Mouse (Mus musculus) thymus, adult 2 months (tissue): Measurements from ENCODE around the gene Fam160b1. TPM values are rescaled to one million over a fixed set of nuclear protein-coding genes. Genes with fewer than 3 reads are reported as not detected.

ENCODE experiments used
- DNase-seq: peaks from one replicate; pipeline ENCODE4 v3.0.0; 2021
- H3K27ac ChIP-seq: fragments of 200-500 bp; 2 replicates; pipeline ENCODE4 v1.5.1; 2012; ENCODE audit warnings: low read length, control low read depth; ENCODE audit not compliant: control insufficient read depth, insufficient read depth
- H3K27me3 ChIP-seq: fragments of 200-500 bp; 2 replicates; pipeline ENCODE4 v1.6.1; 2012; ENCODE audit warnings: mild to moderate bottlenecking, low read length, moderate library complexity, mixed read lengths; ENCODE audit not compliant: control insufficient read depth, insufficient read depth
- H3K36me3 ChIP-seq: fragments of 200-500 bp; 2 replicates; pipeline ENCODE4 v1.6.1; 2012; ENCODE audit warnings: mild to moderate bottlenecking, low read length, moderate library complexity; ENCODE audit not compliant: control insufficient read depth, insufficient read depth
- H3K4me1 ChIP-seq: fragments of 200-500 bp; replicated peaks from 2 replicates; pipeline ENCODE4 v1.6.1; 2012; ENCODE audit warnings: low read length; ENCODE audit not compliant: control insufficient read depth, insufficient read depth
- H3K4me3 ChIP-seq: fragments of 200-500 bp; 2 replicates; pipeline ENCODE4 v1.5.1; 2012; ENCODE audit warnings: mild to moderate bottlenecking, low read length, control low read depth, moderate library complexity; ENCODE audit not compliant: control insufficient read depth, insufficient read depth
- CTCF ChIP-seq: fragments of 200-500 bp; IDR thresholded peaks from 2 replicates; pipeline ENCODE4 v1.5.1; 2012; ENCODE audit warnings: mild to moderate bottlenecking, control low read depth, low read length, moderate library complexity, borderline replicate concordance; ENCODE audit not compliant: control insufficient read depth, poor library complexity, insufficient read depth; ENCODE audit errors: extremely low read depth
- POLR2A ChIP-seq: fragments of 200-500 bp; IDR thresholded peaks from 2 replicates; pipeline ENCODE4 v1.6.1; 2012; ENCODE audit warnings: mild to moderate bottlenecking, low read length, control low read depth, moderate library complexity; ENCODE audit not compliant: control insufficient read depth, poor library complexity, insufficient read depth; ENCODE audit errors: extremely low read depth
- WGBS: fragments of 180-500 bp; shearing (Covaris S2); methylation state at CpG from one replicate; pipeline ENCODE4 v1.1.7; 2018; 5-methylcytosine and 5-hydroxymethylcytosine counted together
- polyA plus RNA-seq: library from polyadenylated mRNA; depleted of rRNA; stranded (reverse); fragments of >200 nt; gene quantifications from 2 replicates; pipeline ENCODE4 v1.2.3, GENCODE M21; 2012

The Fam160b1 gene
- polyA plus RNA-seq, 1 experiment: 28.3 TPM

- Histone ChIP-seq H3K4me1 (peaks cover 14% of the 10 kb centered on the region), H3K36me3 (no peaks in the 10 kb centered on the region), H3K27me3 (no peaks in the 10 kb centered on the region), H3K4me3 (no peak overlapping the region), H3K27ac (no peak overlapping the region)
- 97% methylated on average over 15 of the region's 15 CpGs for WGBS
- DNase-seq: no peak
- TF ChIP-seq CTCF: no peak
- TF ChIP-seq POLR2A: no peak
Measured at GRCm38 (mm10) chr19:57425296-57425695, 64.8 kb downstream of the Fam160b1 start.

- no peak for DNase-seq
- Histone ChIP-seq H3K36me3 (no peaks in the 10 kb centered on the region), H3K4me3 (no peak overlapping the region), H3K4me1 (peaks cover 25% of the 10 kb centered on the region), H3K27me3 (no peaks in the 10 kb centered on the region), H3K27ac (no peak overlapping the region)
- 98% methylated on average over 8 of the region's 8 CpGs for WGBS
- TF ChIP-seq CTCF: no peak
- no peak for TF ChIP-seq POLR2A
Measured at GRCm38 (mm10) chr19:57426841-57427240, 66.4 kb downstream of the Fam160b1 start.

GRCm38 (mm10) chr19:57427756-57428438 is 67.4 kb downstream of the Fam160b1 start:
- TF ChIP-seq CTCF (no peak), POLR2A (no peak)
- no peak for DNase-seq
- Histone ChIP-seq H3K27me3 (no peaks in the 10 kb centered on the region), H3K27ac (no peak overlapping the region), H3K4me1 (peaks cover 26% of the 10 kb centered on the region), H3K36me3 (no peaks in the 10 kb centered on the region), H3K4me3 (no peak overlapping the region)
- WGBS: 94% methylated on average over 14 of the region's 14 CpGs

GRCm38 (mm10) chr19:57428641-57429040 is 68.2 kb downstream of the Fam160b1 start:
- no peaks in the 10 kb centered on the region for H3K27me3 ChIP-seq

GRCm38 (mm10) chr19:57429926-57430325 is 69.4 kb downstream of the Fam160b1 start:
- Histone ChIP-seq H3K36me3 (no peaks in the 10 kb centered on the region), H3K27me3 (no peaks in the 10 kb centered on the region), H3K27ac (peak overlapping the region; percentile 92), H3K4me3 (no peak overlapping the region), H3K4me1 (peaks cover 33% of the 10 kb centered on the region)
- TF ChIP-seq POLR2A: 0 out of 2 replicates have a peak, but pooled peaks have one; percentile 24
- TF ChIP-seq CTCF: no peak
- DNase-seq: peak; percentile 72
- 7% methylated on average over 6 of the region's 6 CpGs for WGBS

More at GRCm38 (mm10) chr19:57428641-57429040, 68.2 kb downstream of the Fam160b1 start:
- Histone ChIP-seq H3K4me1 (peaks cover 32% of the 10 kb centered on the region), H3K27ac (no peak overlapping the region), H3K36me3 (no peaks in the 10 kb centered on the region), H3K4me3 (no peak overlapping the region)
- DNase-seq: no peak
- 96% methylated on average over 3 of the region's 3 CpGs for WGBS
- TF ChIP-seq CTCF (no peak), POLR2A (no peak)

- peak overlapping the region; percentile 97 for H3K27ac ChIP-seq
- DNase-seq: peak; percentile 74
Measured at GRCm38 (mm10) chr19:57431476-57431875, 71.0 kb downstream of the Fam160b1 start.

More at GRCm38 (mm10) chr19:57431476-57431875, 71.0 kb downstream of the Fam160b1 start:
- H3K4me1 ChIP-seq: peaks cover 33% of the 10 kb centered on the region
- no peaks in the 10 kb centered on the region for H3K36me3 ChIP-seq
- TF ChIP-seq CTCF: no peak
- TF ChIP-seq POLR2A: no peak
- H3K27me3 ChIP-seq: no peaks in the 10 kb centered on the region
- 25% methylated on average over 6 of the region's 6 CpGs for WGBS
- no peak overlapping the region for H3K4me3 ChIP-seq
